Mouse (Mus musculus) liver, adult 2 months (tissue): ENCODE measurements at regions not wholly inside any gene's neighbourhood (a gene's known extent, or its start where the extent isn't known, plus 50 kb on each side); places are given as distances from the start of the nearest gene placed in this dataset.

Experiments
- CTCF ChIP-seq: fragments of 200-500 bp; IDR thresholded peaks from 2 replicates; pipeline ENCODE4 v1.5.1; 2011; ENCODE audit warnings: low read depth, low read length, control low read depth
- POLR2A ChIP-seq: fragments of 200-500 bp; IDR thresholded peaks from 2 replicates; pipeline ENCODE4 v1.6.1; 2011; ENCODE audit warnings: low read length, control low read depth; ENCODE audit not compliant: insufficient read depth; ENCODE audit errors: extremely low read depth

DNA sequence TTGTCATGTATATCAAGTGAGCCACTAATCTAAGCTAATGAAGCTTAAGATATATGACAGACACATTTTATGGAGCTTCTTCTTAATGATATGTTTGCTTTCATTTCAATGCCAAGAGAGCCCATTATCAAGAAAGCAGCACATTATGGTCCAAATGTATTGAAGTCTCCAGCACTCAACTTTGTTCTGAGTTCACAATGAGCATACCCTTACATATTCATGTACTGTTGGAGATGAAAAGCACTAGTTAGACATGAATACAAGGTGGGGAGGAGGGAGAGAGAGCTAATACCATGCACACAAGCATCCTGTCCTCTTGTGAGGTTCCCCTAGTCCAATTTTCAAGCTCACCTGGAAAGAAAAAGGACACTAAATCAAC lies 241.3 kb downstream of the Car8 start:
- TF ChIP-seq CTCF (no peak), POLR2A (no peak)
